Mouse (Mus musculus): ENCODE measurements around the gene Pum2. TPM values are rescaled to one million over a fixed set of nuclear protein-coding genes. Genes with fewer than 3 reads are reported as not detected.

Pum2 gene
- polyA plus RNA-seq, 1 experiment: 19.9 TPM

GRCm38 (mm10) chr12:8656596-8656995, 17.3 kb upstream of the Pum2 start:
- Histone ChIP-seq H3K79me3 (ENCODE audit: low read depth) (no peaks in the 10 kb centered on the region), H3K36me3 (ENCODE audit: control insufficient read depth, insufficient read depth) (no peaks in the 10 kb centered on the region), H3K79me2 (ENCODE audit: control insufficient read depth, insufficient read depth) (no peaks in the 10 kb centered on the region), H3K4me3 (ENCODE audit: insufficient read depth, poor library complexity, severe bottlenecking) (no peak overlapping the region), H3K27me3 (ENCODE audit: control insufficient read depth, insufficient read depth, insufficient read length) (no peaks in the 10 kb centered on the region), H3ac (ENCODE audit: control insufficient read depth, insufficient read length, low read depth) (no peak overlapping the region)
- no peak for TF ChIP-seq CEBPB (IDR thresholded peaks at IDR 0.05; ENCODE audit: low read depth)
- TF ChIP-seq MYOD1 (IDR thresholded peaks at IDR 0.05; ENCODE audit: control insufficient read depth, insufficient read length, low read depth): no peak
- no peak for TF ChIP-seq USF1 (IDR thresholded peaks at IDR 0.05; ENCODE audit: low read depth)
- no peak for TF ChIP-seq MYOG (IDR thresholded peaks at IDR 0.05; ENCODE audit: control insufficient read depth, extremely low read depth, insufficient read length)

GRCm38 (mm10) chr12:8657116-8657515, 16.8 kb upstream of the Pum2 start:
- Histone ChIP-seq H3K79me3 (ENCODE audit: low read depth) (no peaks in the 10 kb centered on the region), H3K79me2 (ENCODE audit: control insufficient read depth, insufficient read depth) (no peaks in the 10 kb centered on the region), H3K27me3 (ENCODE audit: control insufficient read depth, insufficient read depth, insufficient read length) (no peaks in the 10 kb centered on the region), H3K36me3 (ENCODE audit: control insufficient read depth, insufficient read depth) (no peaks in the 10 kb centered on the region), H3ac (ENCODE audit: control insufficient read depth, insufficient read length, low read depth) (no peak overlapping the region), H3K4me3 (ENCODE audit: insufficient read depth, poor library complexity, severe bottlenecking) (no peak overlapping the region)
- no peak for TF ChIP-seq CEBPB (IDR thresholded peaks at IDR 0.05; ENCODE audit: low read depth)
- no peak for TF ChIP-seq MYOG (IDR thresholded peaks at IDR 0.05; ENCODE audit: control insufficient read depth, extremely low read depth, insufficient read length)
- TF ChIP-seq FOSL1 (IDR thresholded peaks at IDR 0.05; ENCODE audit: insufficient read depth, low read length, poor library complexity, severe bottlenecking): no peak
- TF ChIP-seq MAX (IDR thresholded peaks at IDR 0.05): no peak
- no peak for TF ChIP-seq MYOD1 (IDR thresholded peaks at IDR 0.05; ENCODE audit: control insufficient read depth, insufficient read length, low read depth)
- TF ChIP-seq CTCF (IDR thresholded peaks at IDR 0.05; ENCODE audit: control insufficient read depth, insufficient read depth, insufficient read length): no peak
- TF ChIP-seq USF1 (IDR thresholded peaks at IDR 0.05; ENCODE audit: low read depth): no peak

GRCm38 (mm10) chr12:8657629-8658366, 16.1 kb upstream of the Pum2 start:
- Histone ChIP-seq H3K79me2 (ENCODE audit: control insufficient read depth, insufficient read depth) (no peaks in the 10 kb centered on the region), H3K79me3 (ENCODE audit: low read depth) (no peaks in the 10 kb centered on the region), H3K36me3 (ENCODE audit: control insufficient read depth, insufficient read depth) (no peaks in the 10 kb centered on the region), H3K27me3 (ENCODE audit: control insufficient read depth, insufficient read depth, insufficient read length) (no peaks in the 10 kb centered on the region), H3ac (ENCODE audit: control insufficient read depth, insufficient read length, low read depth) (no peak overlapping the region), H3K4me3 (ENCODE audit: insufficient read depth, poor library complexity, severe bottlenecking) (no peak overlapping the region)
- no peak for TF ChIP-seq FOSL1 (IDR thresholded peaks at IDR 0.05; ENCODE audit: insufficient read depth, low read length, poor library complexity, severe bottlenecking)
- TF ChIP-seq MAX (IDR thresholded peaks at IDR 0.05): no peak
- TF ChIP-seq USF1 (IDR thresholded peaks at IDR 0.05; ENCODE audit: low read depth): no peak
- TF ChIP-seq MYOD1 (IDR thresholded peaks at IDR 0.05; ENCODE audit: control insufficient read depth, insufficient read length, low read depth): no peak
- no peak for TF ChIP-seq MYOG (IDR thresholded peaks at IDR 0.05; ENCODE audit: control insufficient read depth, extremely low read depth, insufficient read length)
- TF ChIP-seq CTCF (IDR thresholded peaks at IDR 0.05; ENCODE audit: control insufficient read depth, insufficient read depth, insufficient read length): no peak
- TF ChIP-seq CEBPB (IDR thresholded peaks at IDR 0.05; ENCODE audit: low read depth): no peak

GRCm38 (mm10) chr12:8659406-8660279, 14.3 kb upstream of the Pum2 start:
- no peak overlapping the region for H3ac ChIP-seq (ENCODE audit: control insufficient read depth, insufficient read length, low read depth)
- H3K79me3 ChIP-seq (ENCODE audit: low read depth): no peaks in the 10 kb centered on the region
- no peaks in the 10 kb centered on the region for H3K36me3 ChIP-seq (ENCODE audit: control insufficient read depth, insufficient read depth)
- no peaks in the 10 kb centered on the region for H3K27me3 ChIP-seq (ENCODE audit: control insufficient read depth, insufficient read depth, insufficient read length)
- H3K4me3 ChIP-seq (ENCODE audit: insufficient read depth, poor library complexity, severe bottlenecking): no peak overlapping the region
- H3K79me2 ChIP-seq (ENCODE audit: control insufficient read depth, insufficient read depth): no peaks in the 10 kb centered on the region
- TF ChIP-seq CEBPB (IDR thresholded peaks at IDR 0.05; ENCODE audit: low read depth): no peak
- no peak for TF ChIP-seq MYOD1 (IDR thresholded peaks at IDR 0.05; ENCODE audit: control insufficient read depth, insufficient read length, low read depth)
- TF ChIP-seq USF1 (IDR thresholded peaks at IDR 0.05; ENCODE audit: low read depth): no peak
- no peak for TF ChIP-seq FOSL1 (IDR thresholded peaks at IDR 0.05; ENCODE audit: insufficient read depth, low read length, poor library complexity, severe bottlenecking)
- TF ChIP-seq MAX (IDR thresholded peaks at IDR 0.05): no peak
- no peak for TF ChIP-seq MYOG (IDR thresholded peaks at IDR 0.05; ENCODE audit: control insufficient read depth, extremely low read depth, insufficient read length)
- TF ChIP-seq CTCF (IDR thresholded peaks at IDR 0.05; ENCODE audit: control insufficient read depth, insufficient read depth, insufficient read length): no peak

GRCm38 (mm10) chr12:8661747-8662146, 12.2 kb upstream of the Pum2 start:
- Histone ChIP-seq H3K4me3 (ENCODE audit: insufficient read depth, poor library complexity, severe bottlenecking) (no peak overlapping the region), H3ac (ENCODE audit: control insufficient read depth, insufficient read length, low read depth) (no peak overlapping the region), H3K79me2 (ENCODE audit: control insufficient read depth, insufficient read depth) (no peaks in the 10 kb centered on the region), H3K36me3 (ENCODE audit: control insufficient read depth, insufficient read depth) (no peaks in the 10 kb centered on the region), H3K27me3 (ENCODE audit: control insufficient read depth, insufficient read depth, insufficient read length) (no peaks in the 10 kb centered on the region), H3K79me3 (ENCODE audit: low read depth) (no peaks in the 10 kb centered on the region)
- TF ChIP-seq MYOD1 (IDR thresholded peaks at IDR 0.05; ENCODE audit: control insufficient read depth, insufficient read length, low read depth) (no peak), CEBPB (IDR thresholded peaks at IDR 0.05; ENCODE audit: low read depth) (no peak), FOSL1 (IDR thresholded peaks at IDR 0.05; ENCODE audit: insufficient read depth, low read length, poor library complexity, severe bottlenecking) (no peak), CTCF (IDR thresholded peaks at IDR 0.05; ENCODE audit: control insufficient read depth, insufficient read depth, insufficient read length) (no peak)
